Mouse (Mus musculus) WW6 (cell line): ENCODE results near the gene Gpr152.
"Not testable (repeated sequence)": the region's sequence is repeated elsewhere in the genome, so short reads cannot be mapped to it uniquely, and the experiment has no call there.

ENCODE experiments used
- DNase-seq: peaks from one replicate; pipeline ENCODE4 v3.0.0-alpha.2; 2013; ENCODE audit warnings: low read depth, low spot score

Gpr152 gene

DNA sequence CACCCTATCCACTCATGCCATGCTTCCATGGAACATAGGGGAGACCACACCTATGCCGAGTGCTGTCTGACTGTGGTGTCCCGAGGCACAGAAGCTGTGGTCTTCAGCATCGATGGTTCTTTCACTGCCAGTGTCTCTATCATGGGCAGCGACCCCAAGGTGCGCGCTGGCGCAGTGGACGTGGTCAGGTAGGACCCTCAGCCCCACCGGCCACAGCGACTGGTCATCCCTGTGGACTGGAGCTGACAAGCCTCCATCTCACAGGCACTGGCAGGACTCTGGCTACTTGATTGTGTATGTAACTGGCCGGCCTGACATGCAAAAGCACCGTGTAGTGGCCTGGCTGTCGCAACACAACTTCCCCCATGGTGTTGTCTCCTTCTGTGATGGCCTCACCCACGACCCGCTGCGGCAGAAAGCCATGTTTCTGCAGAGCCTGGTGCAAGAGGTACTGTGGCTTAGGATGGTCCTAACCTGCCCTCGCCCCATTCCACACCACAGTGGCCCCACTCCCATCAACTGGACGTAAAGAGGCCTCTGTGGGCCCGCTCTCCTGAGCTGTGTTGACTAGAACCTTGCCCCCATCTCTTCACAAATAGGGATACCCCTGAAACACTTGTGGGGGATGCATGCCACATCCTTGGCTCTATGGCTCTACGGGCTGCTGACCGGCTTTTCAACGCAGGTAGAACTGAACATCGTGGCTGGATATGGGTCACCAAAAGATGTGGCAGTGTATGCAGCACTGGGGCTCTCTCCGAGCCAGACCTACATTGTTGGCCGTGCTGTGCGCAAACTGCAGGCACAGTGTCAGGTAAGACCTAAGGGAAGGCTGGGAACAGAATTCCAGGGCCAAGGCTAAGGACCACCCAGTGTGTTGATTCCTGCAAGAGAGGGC, 27.3 kb upstream of the Gpr152 start:
- no peak for DNase-seq

DNA sequence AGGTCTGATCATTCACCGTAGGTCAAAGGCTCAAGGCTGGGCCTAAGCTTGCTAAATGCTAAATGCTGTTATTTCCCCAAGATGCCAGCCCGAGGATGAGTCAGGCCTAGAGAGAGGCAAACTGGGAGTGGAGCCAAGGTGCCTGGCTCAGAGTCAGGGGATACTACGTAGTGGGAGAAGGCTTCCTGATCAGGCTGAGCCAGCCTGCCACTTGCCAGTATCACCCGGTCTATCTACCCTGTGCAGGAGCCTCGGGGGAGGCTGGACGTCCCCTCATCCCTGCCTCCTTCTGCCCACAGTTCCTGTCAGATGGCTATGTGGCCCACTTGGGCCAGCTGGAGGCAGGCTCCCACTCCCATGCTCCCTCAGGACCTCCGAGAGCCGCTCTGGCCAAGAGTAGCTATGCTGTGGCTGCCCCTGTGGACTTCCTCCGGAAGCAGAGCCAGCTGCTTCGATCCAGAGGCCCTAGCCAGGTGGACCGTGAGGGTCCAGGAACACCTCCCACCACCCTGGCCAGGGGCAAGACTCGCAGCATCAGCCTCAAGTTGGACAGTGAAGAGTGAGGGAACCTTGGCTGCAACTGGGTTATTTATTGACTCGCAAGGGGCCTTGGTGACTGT, 26.3 kb upstream of the Gpr152 start:
- DNase-seq: no peak

DNA sequence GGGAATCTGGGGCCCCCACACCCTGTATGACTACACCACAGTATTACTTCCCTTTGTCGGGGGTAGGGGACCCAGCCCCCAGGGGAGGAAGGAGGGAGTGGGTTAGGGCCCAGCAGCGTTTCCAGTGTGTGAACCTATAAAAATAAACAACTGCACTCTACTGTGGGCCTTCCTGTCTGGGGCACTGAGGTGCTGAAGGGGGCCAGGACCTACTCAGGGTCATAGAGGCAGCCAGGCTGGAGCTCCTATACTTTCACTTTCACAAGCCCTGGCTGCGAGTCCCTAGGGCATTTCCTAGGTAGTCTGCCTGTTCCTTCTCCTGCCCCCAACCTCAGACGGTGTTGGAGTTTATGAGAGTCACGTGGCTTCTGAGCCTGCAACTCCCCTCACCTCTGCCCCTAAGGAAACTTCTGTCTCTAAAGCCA, 25.8 kb upstream of the Gpr152 start:
- no peak for DNase-seq

DNA sequence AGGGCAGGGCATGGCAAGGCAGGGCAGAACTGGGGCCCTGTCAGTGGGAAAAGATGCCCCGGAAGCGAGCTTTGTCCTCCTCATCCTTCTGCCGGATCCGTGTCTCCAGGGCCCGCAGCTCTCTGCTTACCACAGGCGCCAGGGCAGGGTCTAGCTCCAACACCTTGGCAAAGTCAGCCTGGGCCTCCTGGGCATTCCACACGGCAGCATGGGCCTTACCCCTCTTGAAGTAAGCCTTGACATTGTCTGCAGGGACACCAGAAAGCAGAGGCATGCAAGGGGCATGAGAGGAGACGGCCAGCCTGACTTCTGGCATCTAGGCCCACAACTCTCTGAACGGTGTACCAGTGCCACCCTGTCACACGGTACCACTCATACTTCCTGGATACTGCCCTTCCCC, 25.0 kb upstream of the Gpr152 start:
- no peak for DNase-seq

DNA sequence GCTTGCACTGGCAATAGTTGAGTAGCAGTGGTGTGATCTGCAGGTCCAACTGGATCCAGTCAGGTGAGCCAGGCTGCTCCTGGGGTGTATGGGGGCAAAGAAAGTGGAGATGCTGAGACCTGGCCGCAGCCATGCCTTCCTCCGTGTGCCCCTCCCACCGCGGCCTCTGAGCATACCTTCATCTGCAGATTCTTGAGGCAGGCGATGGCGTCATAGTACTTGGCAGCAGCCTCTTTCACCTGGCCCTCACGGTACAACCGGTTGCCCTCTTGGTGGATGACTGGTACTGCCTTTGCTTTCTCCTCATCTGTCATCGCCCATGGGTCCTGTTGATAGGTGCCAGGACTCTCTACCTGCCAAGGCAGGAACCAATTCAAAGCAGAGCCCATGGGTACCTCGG, 24.4 kb upstream of the Gpr152 start:
- no peak for DNase-seq

DNA sequence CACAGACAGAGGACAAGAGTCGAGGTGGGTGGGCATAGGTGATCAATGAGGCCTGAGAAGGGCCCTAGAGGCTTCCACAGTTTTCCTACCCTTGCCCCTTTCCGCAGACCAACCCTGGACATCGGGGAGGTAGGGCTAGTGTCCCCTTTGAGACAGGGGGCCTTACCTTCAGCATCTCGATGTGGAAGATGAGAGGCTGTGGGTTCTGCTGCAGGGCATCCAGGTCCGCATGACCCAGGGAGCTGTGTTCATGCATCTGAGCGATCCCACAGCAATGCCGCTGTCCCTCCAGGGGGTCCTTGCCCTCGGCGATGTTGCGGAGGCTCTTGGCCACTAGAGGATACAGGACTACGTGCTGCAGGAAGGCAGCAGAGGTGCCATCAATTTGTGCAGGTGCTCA, 23.8 kb upstream of the Gpr152 start:
- no peak for DNase-seq

DNA sequence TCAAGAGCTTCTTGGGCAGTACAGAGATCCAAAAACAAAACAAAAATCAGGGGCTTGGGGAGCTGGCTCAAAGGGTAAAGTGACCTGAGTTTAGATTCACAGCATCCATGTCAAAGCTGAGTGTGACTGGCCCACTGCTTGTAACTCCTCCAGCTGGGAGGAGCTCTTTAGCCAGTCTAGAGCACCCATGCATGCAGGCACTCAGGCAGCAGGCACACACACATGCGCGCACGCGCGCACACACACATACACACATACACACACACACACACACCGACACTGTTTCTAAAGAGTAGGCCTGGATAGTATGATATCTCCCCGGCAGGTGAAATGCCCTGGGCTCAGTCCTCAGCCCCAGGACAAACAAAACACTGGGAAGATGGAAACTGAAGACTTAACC, 22.6 kb upstream of the Gpr152 start:
- no peak for DNase-seq

DNA sequence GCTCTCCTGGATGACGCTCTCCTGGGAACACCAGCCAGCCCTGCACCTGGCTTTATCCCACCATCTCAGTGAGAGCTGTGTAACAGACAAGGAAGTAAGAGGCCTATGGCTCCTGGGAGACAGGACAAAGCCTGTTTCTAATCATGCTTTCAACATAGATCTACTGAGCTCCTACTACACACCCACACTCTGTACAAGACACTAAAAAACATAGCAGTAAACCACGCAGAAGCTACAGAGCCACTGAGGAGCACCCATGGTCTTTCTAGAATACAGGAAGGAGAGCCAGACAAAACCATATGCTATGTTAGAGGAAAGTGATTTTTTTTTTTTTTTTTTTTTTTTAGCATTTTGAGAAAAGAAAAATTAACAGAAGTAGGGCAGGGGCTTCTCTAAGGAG, 21.2 kb upstream of the Gpr152 start:
- no peak for DNase-seq

DNA sequence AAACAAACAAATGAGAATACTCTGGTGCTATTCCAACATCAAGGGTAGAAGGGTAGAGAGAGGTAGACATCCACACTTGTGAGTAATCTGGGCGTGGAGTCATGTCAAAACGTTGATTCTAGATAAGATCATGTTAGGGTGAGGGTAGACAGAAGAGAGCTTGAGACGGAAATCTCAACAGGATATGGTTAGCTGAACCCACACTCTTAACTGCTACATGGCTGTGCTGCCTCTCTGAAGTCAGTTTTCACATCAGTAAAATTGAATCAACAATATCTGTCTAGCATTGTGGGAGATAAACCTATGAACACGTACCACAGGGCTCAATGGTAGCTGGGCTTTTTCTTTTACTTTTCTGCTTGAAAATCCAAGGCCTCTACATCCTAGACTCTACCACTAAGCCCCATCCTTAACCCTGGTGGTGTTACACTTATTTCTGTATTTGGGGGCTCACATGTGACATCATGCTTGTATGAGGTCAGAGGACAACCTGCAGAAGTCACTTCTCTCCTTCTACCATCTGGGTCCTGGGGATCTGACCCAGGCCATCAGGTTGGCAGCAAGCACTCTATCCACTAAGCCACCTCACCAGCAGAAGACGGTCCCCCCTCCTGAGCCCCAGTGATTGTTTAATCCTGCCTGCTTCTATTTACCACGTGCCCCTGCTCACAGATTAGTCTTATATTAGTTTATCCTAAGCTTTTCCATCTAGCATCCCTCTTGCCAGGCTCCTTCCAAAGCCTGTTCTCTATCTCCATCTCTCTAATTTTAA, 19.7 kb upstream of the Gpr152 start:
- DNase-seq: no peak

DNA sequence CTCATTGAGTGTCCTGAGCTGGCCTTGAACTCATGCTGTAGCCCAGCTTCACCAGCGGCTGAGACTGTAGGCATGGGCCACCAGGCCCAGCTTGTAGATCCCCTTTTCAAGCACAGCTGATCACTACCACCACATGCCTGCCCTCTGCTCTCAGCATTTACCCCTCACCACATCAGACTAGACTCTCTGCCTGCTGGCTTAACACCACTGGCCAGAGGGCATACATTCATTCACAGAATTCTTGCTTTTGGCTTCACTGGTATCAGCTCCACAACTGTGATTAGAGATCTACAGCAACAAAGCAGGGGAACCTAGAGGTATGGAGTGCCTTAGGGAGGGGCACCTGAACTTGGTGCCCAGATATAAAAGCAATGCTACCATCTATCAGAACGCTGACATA, 19.1 kb upstream of the Gpr152 start:
- no peak for DNase-seq

DNA sequence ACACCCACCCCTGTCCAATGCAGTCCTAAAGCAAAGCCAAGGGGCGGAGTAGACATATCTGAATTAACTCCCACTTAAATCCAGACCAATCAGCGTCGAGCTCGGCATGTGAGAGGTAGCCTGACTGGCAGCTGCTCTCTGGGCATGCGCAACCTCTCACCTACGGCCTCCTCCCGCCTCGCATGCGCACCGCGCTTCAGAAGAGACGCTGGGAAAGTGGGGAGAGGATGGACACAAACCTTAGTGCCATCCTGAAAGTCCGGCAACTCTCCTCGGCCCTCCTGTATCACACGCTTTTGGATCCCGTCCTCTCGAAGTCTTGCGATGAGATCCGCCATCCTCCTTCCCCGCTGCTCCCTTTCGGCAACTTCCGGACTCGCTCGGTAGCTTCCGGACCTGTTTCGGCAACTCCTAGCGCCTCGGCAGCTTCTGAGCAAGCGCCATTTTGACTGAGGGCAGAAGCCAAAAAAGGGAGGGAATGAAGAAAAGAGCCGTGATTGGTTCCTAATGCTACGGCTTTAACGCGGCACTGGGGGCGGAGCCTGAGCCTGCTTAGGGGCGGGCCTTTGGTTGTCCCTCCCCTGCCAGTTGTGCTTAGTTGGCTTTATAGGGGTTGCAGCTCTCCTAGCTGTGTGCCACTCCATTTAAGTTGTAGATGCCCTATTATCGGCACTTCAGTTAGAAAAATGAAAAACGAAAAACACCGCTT, 18.3 kb upstream of the Gpr152 start:
- peak; percentile 90 for DNase-seq

DNA sequence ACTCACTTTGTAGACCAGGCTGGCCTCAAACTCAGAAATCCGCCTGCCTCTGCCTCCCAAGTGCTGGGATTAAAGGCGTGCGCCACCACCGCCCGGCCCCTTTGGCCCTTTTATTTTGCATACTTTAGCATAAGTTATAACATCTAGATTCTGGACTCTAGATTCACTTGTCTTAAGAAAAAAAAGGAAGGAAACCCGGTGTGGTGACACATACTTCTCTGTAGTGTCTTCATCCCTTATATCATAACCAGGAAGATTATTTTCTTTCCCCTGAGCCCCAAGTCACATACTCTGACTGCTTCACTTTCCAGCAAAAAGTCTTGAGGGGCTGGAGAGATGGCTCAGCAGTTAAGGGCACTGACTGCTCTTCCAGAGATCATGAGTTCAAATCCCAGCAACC, 17.7 kb upstream of the Gpr152 start:
- not testable (repeated sequence) for DNase-seq

DNA sequence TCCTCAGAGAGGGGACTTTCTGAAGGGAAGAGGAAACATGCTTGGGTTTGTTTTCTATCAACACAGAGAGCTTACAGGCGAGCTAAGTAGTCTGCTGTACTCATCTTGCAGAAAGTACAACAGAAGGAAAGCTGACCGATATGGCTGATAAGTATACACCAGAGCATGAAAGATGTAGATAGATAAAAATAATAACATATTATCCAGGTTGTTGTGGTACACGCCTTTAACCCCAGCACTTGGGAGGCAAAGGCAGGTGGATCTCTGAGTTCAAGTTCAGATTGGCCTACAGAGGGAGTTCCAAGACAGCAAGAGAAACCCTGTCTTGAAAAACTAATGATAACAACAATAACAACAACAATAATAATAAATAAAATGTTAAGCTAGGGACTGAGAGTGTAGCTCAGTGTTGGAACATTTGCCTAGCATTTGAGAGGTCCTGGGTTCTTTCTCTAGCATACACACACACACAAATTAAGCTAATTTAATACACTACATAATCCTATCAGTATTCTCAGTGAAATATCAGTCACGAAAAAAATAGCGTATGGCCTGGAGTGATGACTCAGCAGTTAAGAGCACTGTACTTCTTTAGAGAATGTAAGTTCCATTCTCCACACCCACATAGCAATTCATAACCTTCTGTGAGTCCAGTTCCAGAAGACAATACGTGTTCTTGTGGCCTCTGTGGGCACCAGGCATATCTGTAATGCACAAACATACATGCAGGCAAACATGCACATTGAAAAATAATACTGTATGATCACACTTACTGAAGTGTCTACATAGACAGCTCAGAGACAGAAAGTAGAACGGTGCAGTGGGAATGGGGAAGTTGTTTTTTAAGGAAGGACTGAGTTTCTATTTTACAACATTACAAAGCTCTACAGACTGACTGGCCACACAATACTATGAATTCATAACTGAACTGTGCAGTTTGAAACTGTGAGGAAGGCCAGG, 16.9 kb upstream of the Gpr152 start:
- no peak for DNase-seq

DNA sequence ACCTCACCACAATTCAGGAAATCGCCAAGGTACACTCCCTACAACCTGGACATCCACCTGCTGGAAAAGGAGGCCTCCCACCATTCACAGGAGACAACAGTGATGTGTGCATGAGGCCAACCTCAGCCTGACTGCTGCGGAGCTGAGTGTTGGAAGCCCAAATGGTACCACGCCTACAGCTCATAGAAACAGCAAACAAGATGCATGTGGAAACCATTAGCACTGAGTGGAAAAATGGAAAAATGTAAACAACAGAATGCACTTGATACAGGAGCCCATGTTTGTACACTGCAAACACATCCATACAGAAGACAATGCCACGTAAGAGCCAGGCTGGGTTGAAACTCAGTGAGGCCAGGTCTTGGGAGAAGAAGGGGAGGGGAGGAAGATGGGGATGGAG, 15.2 kb upstream of the Gpr152 start:
- DNase-seq: no peak

DNA sequence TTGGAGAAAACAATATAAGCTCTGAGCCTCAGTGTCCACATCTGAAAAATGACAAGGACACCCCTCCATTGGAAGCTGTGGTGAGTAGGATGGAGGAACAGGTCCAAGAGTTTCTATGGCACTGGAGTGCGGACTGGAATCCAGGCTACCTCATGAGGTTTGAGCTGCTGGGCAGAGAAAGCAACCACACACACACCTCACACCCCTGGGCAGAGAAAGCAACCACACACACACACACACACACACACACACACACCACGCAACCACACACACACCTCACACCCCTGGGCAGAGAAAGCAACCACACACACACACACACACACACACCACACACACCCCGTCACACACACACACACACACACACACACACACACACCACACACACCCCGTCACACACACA, 14.3 kb upstream of the Gpr152 start:
- DNase-seq: not testable (repeated sequence)

DNA sequence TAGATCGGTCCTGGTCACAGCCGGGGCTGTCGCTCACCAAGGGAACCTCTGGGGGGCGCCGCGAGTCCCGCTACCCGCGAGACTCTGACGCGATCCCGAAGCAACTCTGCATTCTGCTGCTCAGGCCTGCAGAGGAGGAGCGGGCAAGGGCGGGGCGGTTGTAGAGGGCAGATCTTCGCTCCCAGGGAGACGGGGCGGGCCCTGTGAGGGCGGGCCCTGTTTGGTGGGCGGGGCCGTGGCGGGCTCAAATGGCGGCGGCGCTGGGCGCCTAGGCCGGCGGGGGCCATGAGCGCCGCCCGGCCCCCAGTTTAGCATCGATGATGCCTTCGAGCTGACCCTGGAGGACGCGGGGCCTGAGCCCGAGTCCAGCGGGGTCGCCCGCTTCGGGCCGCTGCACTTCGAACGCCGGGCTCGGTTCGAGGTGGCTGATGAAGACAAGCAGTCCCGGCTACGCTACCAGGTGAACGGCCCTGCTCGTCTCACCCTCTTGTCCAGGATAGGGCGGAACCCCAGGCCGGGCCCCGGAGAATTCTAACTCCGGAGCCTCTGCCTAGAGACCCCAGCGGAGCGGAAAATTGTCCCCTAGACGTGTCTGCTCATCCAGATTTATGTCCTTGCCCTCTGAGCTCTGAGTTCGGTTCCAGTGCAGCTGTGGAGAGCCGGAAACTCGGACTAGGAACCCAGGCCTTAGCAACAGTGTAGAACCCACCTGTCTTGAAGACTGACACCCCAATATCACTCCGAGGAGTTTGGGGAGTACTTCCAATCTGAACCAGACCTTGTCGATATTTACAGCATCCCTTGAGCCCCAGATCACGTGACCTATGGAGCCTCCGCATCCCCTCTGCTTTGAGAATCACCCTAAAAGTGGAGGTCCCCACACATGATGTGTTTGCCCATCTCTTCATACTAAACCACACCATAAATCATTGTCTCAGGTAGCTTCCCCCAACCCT, 13.6 kb upstream of the Gpr152 start, which contains the start of gene Aip:
TSS of gene Aip (minus strand) at position 118 of the 956 bp plus-strand sequence.
- DNase-seq: peak; percentile 95

DNA sequence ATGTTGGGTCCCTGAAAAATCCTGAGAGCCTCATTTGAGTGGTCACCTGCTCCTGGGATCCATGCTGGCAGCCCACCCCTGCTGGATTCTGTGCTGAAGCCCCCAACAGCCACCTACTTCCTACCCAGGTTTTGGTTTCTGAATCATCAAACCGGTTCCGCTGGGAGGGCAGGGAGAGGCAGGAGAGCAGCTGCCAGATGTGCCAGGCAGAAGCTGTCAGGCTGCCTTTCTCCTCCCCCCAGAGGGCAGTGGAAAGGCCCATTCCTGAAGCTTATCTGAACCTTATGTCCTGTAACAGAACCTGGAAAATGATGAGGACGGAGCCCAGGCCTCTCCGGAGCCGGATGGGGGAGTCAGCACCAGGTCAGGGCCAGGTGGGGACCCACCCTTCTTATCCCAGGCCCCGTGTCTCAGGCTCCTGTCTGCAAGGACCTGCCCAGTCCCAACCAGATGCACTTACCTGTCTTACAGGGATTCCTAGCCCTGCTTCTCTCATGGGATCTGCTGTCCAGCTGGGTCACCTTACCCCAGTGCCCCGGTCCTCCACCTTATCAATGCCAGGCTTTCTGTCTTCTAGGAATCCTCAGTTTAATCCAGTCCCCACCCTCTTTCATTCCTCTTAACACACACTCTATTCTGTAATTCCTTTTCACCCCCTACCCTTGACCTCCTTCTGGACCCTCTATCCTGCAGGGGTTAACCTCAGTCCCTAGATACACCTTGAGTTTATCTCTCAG, 12.7 kb upstream of the Gpr152 start:
- DNase-seq: no peak

DNA sequence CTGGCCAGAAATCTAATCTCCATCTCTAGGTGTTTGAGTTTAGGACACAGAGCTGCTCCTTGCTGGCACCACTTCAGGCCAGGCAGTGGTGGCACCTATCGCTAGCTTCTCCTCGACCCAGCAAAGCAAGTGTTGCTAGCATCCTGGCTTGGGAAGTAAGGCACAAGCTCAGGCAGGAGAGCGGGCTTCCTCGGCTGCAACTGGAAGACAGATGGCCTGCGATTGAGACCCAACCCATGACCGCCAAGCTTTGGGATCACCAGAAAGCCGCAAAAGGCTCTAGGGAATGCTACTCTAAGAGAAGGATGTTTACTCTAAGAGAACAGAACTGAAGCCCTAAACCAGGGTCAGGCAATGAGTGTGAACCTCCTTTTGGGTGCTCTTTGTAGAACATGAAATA, 10.1 kb upstream of the Gpr152 start:
- DNase-seq: no peak

DNA sequence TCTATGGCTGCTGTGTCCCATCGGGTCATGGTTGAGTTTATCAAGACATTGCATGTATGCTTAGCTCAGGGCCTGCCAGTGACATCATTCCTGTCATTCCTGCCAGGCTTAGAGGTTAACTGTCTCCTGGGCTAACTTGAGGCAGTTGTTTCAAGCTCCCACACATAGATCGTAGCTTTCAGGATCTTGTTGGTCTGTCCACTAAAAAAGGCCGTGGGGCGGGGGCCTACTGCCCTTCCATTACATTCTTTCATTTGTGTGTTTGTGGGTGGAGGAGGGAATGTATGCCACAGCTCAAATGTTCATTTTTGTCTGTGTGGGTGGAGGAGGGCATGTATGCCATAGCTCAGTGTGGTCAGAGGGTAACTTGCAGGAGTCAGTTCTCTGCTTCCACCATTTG, 9.5 kb upstream of the Gpr152 start:
- no peak for DNase-seq
